Mouse (Mus musculus): ENCODE measurements at regions not wholly inside any gene's neighbourhood (a gene's known extent, or its start where the extent isn't known, plus 50 kb on each side); places are given as distances from the start of the nearest gene placed in this dataset.
A peak's percentile ranks its signal among the peaks of the same experiment; 100 is the strongest.
"Not testable (repeated sequence)": the region's sequence is repeated elsewhere in the genome, so short reads cannot be mapped to it uniquely, and the experiment has no call there.

DNA sequence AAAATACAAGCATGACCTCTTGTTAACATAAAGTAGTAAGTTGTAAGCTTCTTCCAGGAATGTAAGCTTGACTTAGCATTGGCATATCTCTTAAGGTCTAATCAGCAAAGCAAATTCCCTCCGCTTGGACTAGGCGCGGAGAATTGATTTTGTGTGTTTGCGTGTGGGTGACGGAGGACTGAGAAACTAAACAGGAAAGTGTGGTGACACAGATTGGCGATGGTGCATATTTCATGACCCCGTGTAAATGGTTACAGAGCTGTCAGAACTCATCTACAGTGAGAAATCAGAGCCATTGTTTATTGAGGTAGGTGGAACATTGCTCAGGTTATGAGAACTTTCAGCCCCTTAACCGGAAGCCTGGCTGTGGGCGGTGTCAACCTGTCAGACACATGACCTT is 78.8 kb upstream of the Mocs1 start:
- Histone ChIP-seq H3K27ac (ENCODE audit: low read depth) (no peak overlapping the region), H3K9me3 (ENCODE audit: low read depth, low read length) (no peaks in the 10 kb centered on the region), H3K4me1 (ENCODE audit: insufficient read depth) (no peaks in the 10 kb centered on the region), H3K4me2 (no peak overlapping the region), H3K36me3 (ENCODE audit: insufficient read depth) (no peaks in the 10 kb centered on the region), H3K9ac (no peak overlapping the region), H3K27me3 (ENCODE audit: insufficient read depth, low read length) (no peaks in the 10 kb centered on the region), H3K4me3 (ENCODE audit: low read depth, low read length) (no peak overlapping the region)
- no peak for TF ChIP-seq CTCF (IDR thresholded peaks at IDR 0.05; ENCODE audit: low read depth)
- ATAC-seq (ENCODE audit: insufficient read depth) = no peak
- no peak for DNase-seq
- 76% methylated on average over 9 of the region's 9 CpGs for WGBS

DNA sequence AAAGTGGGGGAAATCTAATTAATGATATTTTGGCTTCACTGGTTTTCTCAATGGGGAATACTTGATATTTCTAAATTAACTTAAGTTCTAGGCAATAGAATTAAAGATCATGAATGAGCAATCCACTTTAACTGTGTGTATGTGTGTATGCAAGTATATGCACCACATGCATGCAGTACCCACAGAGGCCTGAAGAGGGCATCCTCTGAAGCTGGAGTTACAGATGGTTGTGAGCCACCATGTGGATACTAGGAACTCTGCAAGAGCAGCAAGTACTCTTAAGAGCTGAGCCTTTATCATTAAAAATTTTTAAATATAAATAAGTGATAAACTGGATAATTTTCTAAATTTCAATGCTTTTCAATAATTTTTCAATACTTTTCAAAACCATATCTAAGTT is 69.0 kb upstream of the Mocs1 start:
- H3K4me1 ChIP-seq (ENCODE audit: insufficient read depth) = no peaks in the 10 kb centered on the region
- TF ChIP-seq CTCF (IDR thresholded peaks at IDR 0.05; ENCODE audit: low read depth) = peak; percentile 44
- H3K36me3 ChIP-seq (ENCODE audit: insufficient read depth) = no peaks in the 10 kb centered on the region
- no peak overlapping the region for H3K4me3 ChIP-seq (ENCODE audit: low read depth, low read length)
- no peaks in the 10 kb centered on the region for H3K9me3 ChIP-seq (ENCODE audit: low read depth, low read length)
- no peak overlapping the region for H3K27ac ChIP-seq (ENCODE audit: low read depth)
- H3K27me3 ChIP-seq (ENCODE audit: insufficient read depth, low read length) = no peaks in the 10 kb centered on the region
- H3K9ac ChIP-seq = no peak overlapping the region
- H3K4me2 ChIP-seq = no peak overlapping the region
- no peak for ATAC-seq (ENCODE audit: insufficient read depth)
- DNase-seq = no peak

DNA sequence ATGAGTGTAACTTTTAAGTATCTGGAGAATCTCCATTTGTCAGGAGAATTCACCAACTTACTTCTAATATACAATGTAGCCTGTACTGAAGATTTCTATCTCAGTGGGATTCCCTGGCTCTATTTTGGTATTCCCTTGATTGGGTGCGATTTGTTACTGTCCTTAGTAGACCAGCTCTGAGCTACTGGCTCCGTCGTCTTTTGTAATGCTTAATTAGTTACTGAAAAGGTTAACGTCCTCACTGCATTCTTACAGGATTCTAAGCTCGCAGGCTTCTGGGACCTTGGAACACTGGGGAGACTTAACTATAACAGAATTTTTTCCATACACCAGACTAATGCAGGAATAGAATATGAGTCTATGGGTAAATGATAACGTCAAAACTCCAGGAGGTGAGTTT is 67.9 kb upstream of the Mocs1 start:
- not testable (repeated sequence) for H3K27ac ChIP-seq (ENCODE audit: low read depth); H3K9me3 ChIP-seq (ENCODE audit: low read depth, low read length); DNase-seq; H3K4me3 ChIP-seq (ENCODE audit: low read depth, low read length); ATAC-seq (ENCODE audit: insufficient read depth); H3K4me1 ChIP-seq (ENCODE audit: insufficient read depth); H3K27me3 ChIP-seq (ENCODE audit: insufficient read depth, low read length); H3K9ac ChIP-seq; H3K4me2 ChIP-seq; H3K36me3 ChIP-seq (ENCODE audit: insufficient read depth)
- WGBS = 45% methylated on average over 6 of the region's 6 CpGs

DNA sequence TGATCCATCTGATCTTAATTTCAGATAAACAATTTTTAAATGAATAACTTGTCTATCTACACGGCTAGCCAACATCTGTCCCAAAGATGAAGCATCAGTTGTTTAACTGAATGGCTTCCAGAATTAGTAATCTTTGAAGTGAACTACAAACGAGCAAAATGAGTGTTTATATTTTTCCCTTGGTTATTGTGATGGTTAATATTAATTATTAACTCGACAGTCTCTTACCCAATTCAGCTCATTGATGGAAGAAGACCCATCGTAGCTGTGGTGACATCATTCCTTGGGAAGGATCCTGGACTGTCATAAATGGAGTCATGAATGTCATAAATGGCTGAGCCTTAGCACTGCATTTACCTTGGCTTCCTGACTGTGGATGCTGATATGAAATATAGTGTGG is 60.4 kb upstream of the Mocs1 start:
- H3K9me3 ChIP-seq (ENCODE audit: low read depth, low read length) = no peaks in the 10 kb centered on the region
- H3K4me3 ChIP-seq (ENCODE audit: low read depth, low read length) = no peak overlapping the region
- no peak overlapping the region for H3K4me2 ChIP-seq
- H3K9ac ChIP-seq = no peak overlapping the region
- H3K27me3 ChIP-seq (ENCODE audit: insufficient read depth, low read length) = no peaks in the 10 kb centered on the region
- H3K27ac ChIP-seq (ENCODE audit: low read depth) = no peak overlapping the region
- no peaks in the 10 kb centered on the region for H3K36me3 ChIP-seq (ENCODE audit: insufficient read depth)
- WGBS = 59% methylated on average over 4 of the region's 4 CpGs
- no peaks in the 10 kb centered on the region for H3K4me1 ChIP-seq (ENCODE audit: insufficient read depth)
- no peak for ATAC-seq (ENCODE audit: insufficient read depth)
- no peak for TF ChIP-seq CTCF (IDR thresholded peaks at IDR 0.05; ENCODE audit: low read depth)
- no peak for DNase-seq

DNA sequence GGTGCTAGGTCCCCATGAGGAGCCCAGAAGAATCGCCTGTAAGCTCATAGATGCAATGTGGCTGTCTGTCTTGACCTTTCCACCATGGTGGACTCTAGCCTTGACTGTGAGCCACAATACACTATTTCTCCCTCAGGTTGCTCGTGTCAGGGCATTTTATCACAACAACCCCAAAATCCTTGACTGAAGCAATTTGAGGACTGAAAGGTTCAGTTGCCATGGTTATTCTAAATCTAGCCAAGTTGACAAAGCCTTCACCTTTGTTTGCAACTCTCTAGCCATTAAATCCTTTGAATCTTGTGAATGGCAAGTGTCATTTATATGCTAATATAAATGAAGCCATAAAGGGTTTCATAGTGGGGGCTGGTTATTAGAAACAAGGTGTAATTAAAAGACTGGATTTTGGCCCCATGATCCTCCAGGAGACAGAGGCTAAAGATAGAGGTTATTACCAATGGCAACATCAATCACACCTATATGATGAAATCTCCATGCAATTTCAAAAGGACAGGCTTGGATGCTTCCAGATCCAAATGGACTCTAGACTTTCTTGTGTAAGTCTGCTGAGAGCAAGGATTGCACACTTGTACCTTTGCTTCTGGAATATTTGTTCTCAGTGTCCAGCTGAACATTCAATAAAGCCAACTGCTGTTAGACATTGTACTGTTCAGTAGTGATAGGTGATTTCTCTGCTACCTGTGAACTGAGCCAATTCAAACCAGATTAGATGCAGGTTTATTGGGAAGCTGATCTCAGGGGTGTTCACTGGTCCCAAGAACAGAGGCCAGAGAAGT is 59.5 kb upstream of the Mocs1 start:
- H3K27me3 ChIP-seq (ENCODE audit: insufficient read depth, low read length) = no peaks in the 10 kb centered on the region
- no peak for ATAC-seq (ENCODE audit: insufficient read depth)
- no peaks in the 10 kb centered on the region for H3K36me3 ChIP-seq (ENCODE audit: insufficient read depth)
- no peak for TF ChIP-seq CTCF (IDR thresholded peaks at IDR 0.05; ENCODE audit: low read depth)
- H3K4me2 ChIP-seq = no peak overlapping the region
- no peak overlapping the region for H3K4me3 ChIP-seq (ENCODE audit: low read depth, low read length)
- H3K9me3 ChIP-seq (ENCODE audit: low read depth, low read length) = no peaks in the 10 kb centered on the region
- no peak for DNase-seq
- no peak overlapping the region for H3K9ac ChIP-seq
- H3K27ac ChIP-seq (ENCODE audit: low read depth) = no peak overlapping the region
- WGBS = 80% methylated on average over 2 of the region's 2 CpGs
- H3K4me1 ChIP-seq (ENCODE audit: insufficient read depth) = no peaks in the 10 kb centered on the region

DNA sequence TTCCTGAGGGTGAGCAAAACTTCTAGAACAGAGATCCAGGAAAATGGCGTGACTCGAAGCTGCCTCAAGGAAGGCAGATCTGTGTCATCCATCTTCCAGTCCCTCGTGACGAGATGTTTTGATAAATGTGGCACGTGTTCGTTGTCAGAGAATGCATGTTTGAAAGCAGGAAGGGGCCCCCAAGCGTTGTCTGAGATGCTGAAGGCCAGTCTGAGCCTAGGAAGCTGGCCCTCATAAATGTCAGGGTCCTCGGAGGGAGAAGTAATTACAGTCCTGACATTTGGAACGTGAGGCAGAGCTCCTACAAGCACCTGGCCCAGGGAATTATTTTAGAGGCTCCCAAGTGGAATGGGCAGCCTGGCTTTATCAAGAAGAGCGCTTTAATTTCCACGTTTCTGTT is 50.5 kb upstream of the Mocs1 start:
- H3K36me3 ChIP-seq (ENCODE audit: insufficient read depth) = no peaks in the 10 kb centered on the region
- ATAC-seq (ENCODE audit: insufficient read depth) (no peak), DNase-seq (no peak)
- no peak overlapping the region for H3K4me3 ChIP-seq (ENCODE audit: low read depth, low read length)
- no peak overlapping the region for H3K4me2 ChIP-seq
- H3K27me3 ChIP-seq (ENCODE audit: insufficient read depth, low read length) = no peaks in the 10 kb centered on the region
- WGBS = 30% methylated on average over 11 of the region's 11 CpGs
- no peak overlapping the region for H3K9ac ChIP-seq
- no peaks in the 10 kb centered on the region for H3K4me1 ChIP-seq (ENCODE audit: insufficient read depth)
- TF ChIP-seq CTCF (IDR thresholded peaks at IDR 0.05; ENCODE audit: low read depth) = no peak
- H3K27ac ChIP-seq (ENCODE audit: low read depth) = no peak overlapping the region
- no peaks in the 10 kb centered on the region for H3K9me3 ChIP-seq (ENCODE audit: low read depth, low read length)

Data from lung, embryonic 14.5 days (tissue).